ENCODE assay signal across 11 mouse cellular contexts in genomic region chr13:97577081-97577785, GRCm38 (mm10).
DNase-seq lines count a peak whose midpoint lies in the region; ATAC-seq lines count a peak whose summit lies in the region.
"Had no signal": no experiment of that assay in that cellular context is flagged by ENCODE, and none has a peak within 500 bp of the region (broad histone marks: within the 10 kb centered on the region; RNA-seq: fewer than 3 reads in every experiment).

No protein-coding gene starts in this region.

- H3K9ac ChIP-seq in lung, embryonic 15.5 days, result no peak overlapping the region
- H3K9ac ChIP-seq in embryonic facial prominence, embryonic 15.5 days, result no peak overlapping the region

- H3K9me3 ChIP-seq in heart, embryonic 10.5 days, result no peaks in the 10 kb centered on the region
- H3K9me3 ChIP-seq in lung, embryonic 15.5 days, result no peaks in the 10 kb centered on the region
- no peaks in the 10 kb centered on the region for H3K9me3 ChIP-seq in embryonic facial prominence, embryonic 15.5 days (replicated peaks)

- 54% methylated on average over 9 of the region's 9 CpGs for WGBS in heart, embryonic 10.5 days
- 33% methylated on average over 9 of the region's 9 CpGs for WGBS in lung, embryonic 15.5 days
- WGBS in embryonic facial prominence, embryonic 15.5 days, result 32% methylated on average over 9 of the region's 9 CpGs

- no peaks in the 10 kb centered on the region for H3K27me3 ChIP-seq in heart, embryonic 10.5 days (ENCODE audit: insufficient read depth, poor library complexity, severe bottlenecking)
- no peaks in the 10 kb centered on the region for H3K27me3 ChIP-seq in lung, embryonic 15.5 days
- H3K27me3 ChIP-seq in embryonic facial prominence, embryonic 15.5 days, result no peaks in the 10 kb centered on the region

- no peak overlapping the region for H3K4me3 ChIP-seq in heart, embryonic 10.5 days
- no peak overlapping the region for H3K4me3 ChIP-seq in lung, embryonic 15.5 days
- no peak overlapping the region for H3K4me3 ChIP-seq in embryonic facial prominence, embryonic 15.5 days (replicated peaks)

- no peaks in the 10 kb centered on the region for H3K36me3 ChIP-seq in heart, embryonic 10.5 days
- H3K36me3 ChIP-seq in lung, embryonic 15.5 days, result no peaks in the 10 kb centered on the region
- H3K36me3 ChIP-seq in embryonic facial prominence, embryonic 15.5 days, result no peaks in the 10 kb centered on the region

- DNase-seq in heart, embryonic 10.5 days (ENCODE audit: low spot score), result no peak
- DNase-seq in heart, adult 11 months, result no peak
- no peak for DNase-seq in lung, postnatal 10 days
- DNase-seq in mesoderm, embryonic 11.5 days (ENCODE audit: low read depth, low spot score), result peak; percentile 34
- no peak for DNase-seq in layer of hippocampus, postnatal 10 days (ENCODE audit: low spot score in 2 of 2)
- DNase-seq in cerebellum, postnatal 14 days, result no peak
- DNase-seq: cerebellum, postnatal 36 days; kidney, adult 18-20 months; lung, adult 2 months had no signal

- H3K4me2 ChIP-seq in lung, embryonic 15.5 days, result no peak overlapping the region
- no peak overlapping the region for H3K4me2 ChIP-seq in embryonic facial prominence, embryonic 15.5 days (replicated peaks)

- peak; percentile 85; the same call in 1 of the 2 replicates for ATAC-seq in lung, embryonic 15.5 days (ENCODE audit: borderline replicate concordance, extremely low read depth, low FRiP score, low TSS enrichment)
- ATAC-seq in embryonic facial prominence, embryonic 15.5 days (ENCODE audit: insufficient number of reproducible peaks, low FRiP score, low TSS enrichment, low read depth), result peak; percentile 79

- H3K4me1 ChIP-seq in heart, embryonic 10.5 days, result peaks cover 61% of the 10 kb centered on the region
- H3K4me1 ChIP-seq in lung, embryonic 15.5 days, result peaks cover 43% of the 10 kb centered on the region
- peaks cover 19% of the 10 kb centered on the region for H3K4me1 ChIP-seq in embryonic facial prominence, embryonic 15.5 days

- H3K27ac ChIP-seq in heart, embryonic 10.5 days, result peak overlapping the region; percentile 57
- H3K27ac ChIP-seq in lung, embryonic 15.5 days, result peak overlapping the region; percentile 64
- no peak overlapping the region; the same call in 1 of the 2 replicates for H3K27ac ChIP-seq in embryonic facial prominence, embryonic 15.5 days (replicated peaks)
